Mouse (Mus musculus): ENCODE measurements around the gene Slc35b2. TPM values are rescaled to one million over a fixed set of nuclear protein-coding genes. Genes with fewer than 3 reads are reported as not detected.

Gene Slc35b2
- total RNA-seq, 2 experiments from 2014 or later: 27.6 to 32.7 TPM

- DNase-seq: no peak
- intact Hi-C loops (cut with DNase I): no loop called here
These were observed 5.4 kb upstream of the Slc35b2 start for GRCm38 (mm10) chr17:45557998-45558862.

- no peak for DNase-seq
- intact Hi-C loops (cut with DNase I): loop anchor here (10.0 kb wide), 1 partner anchor 605 kb away; the partner anchor contains the start of gene Gtpbp2
These were observed 3.7 kb upstream of the Slc35b2 start for GRCm38 (mm10) chr17:45559732-45560525.

- DNase-seq: no peak
- intact Hi-C loops (cut with DNase I): loop anchor here (10.0 kb wide), 1 partner anchor 602 kb away; the partner anchor contains the start of gene Gtpbp2
These were observed 458 bp upstream of the Slc35b2 start for GRCm38 (mm10) chr17:45563216-45563615.

DNA sequence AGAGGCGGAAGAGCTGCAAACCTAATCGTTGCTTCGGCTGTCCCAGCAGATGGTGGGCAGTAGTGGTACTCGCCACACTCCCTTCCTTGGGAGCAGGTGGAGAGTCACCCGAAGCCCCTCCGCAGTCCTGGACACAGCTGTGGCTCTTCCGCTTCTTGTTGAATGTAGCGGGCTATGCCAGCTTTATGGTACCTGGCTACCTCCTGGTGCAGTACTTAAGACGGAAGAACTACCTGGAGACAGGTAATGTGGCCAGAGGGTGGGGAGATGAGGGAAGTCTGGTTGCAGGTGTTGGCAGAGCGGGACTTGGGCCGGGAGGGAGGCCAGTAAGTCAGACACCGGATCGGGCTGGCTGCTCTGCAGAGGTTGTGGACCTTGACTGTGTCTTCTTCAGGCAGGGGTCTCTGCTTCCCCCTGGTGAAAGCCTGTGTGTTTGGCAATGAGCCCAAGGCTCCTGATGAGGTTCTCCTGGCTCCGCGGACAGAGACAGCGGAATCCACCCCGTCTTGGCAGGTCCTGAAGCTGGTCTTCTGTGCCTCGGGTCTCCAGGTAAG, 934 bp downstream of the Slc35b2 start:
- no peak for DNase-seq
- intact Hi-C loops (cut with DNase I): loop anchor here (10.0 kb wide), 1 partner anchor 600 kb away; the partner anchor contains the start of gene Gtpbp2

- intact Hi-C loops (cut with DNase I): loop anchor here (10.0 kb wide), 1 partner anchor 600 kb away; the partner anchor contains the start of gene Gtpbp2
- no peak for DNase-seq
These were observed 1.4 kb downstream of the Slc35b2 start for GRCm38 (mm10) chr17:45565103-45565502.

DNA sequence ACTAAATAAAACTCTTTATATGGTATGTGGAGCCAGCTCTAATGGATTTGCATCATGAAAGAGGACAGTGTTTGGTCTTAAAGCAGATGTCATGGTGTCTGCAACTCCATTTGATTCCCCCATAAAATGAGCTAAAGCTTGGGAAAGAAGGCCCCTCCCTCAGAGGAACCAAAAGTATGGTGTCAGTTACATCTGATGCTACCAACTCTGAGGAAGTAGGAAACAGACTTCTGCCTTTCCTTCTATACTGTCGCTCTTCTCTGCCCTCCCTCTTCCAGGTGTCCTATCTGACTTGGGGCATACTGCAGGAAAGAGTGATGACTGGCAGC, 2.3 kb downstream of the Slc35b2 start:
- DNase-seq: no peak
- intact Hi-C loops (cut with DNase I): loop anchor here (10.0 kb wide), 1 partner anchor 599 kb away; the partner anchor contains the start of gene Gtpbp2

DNA sequence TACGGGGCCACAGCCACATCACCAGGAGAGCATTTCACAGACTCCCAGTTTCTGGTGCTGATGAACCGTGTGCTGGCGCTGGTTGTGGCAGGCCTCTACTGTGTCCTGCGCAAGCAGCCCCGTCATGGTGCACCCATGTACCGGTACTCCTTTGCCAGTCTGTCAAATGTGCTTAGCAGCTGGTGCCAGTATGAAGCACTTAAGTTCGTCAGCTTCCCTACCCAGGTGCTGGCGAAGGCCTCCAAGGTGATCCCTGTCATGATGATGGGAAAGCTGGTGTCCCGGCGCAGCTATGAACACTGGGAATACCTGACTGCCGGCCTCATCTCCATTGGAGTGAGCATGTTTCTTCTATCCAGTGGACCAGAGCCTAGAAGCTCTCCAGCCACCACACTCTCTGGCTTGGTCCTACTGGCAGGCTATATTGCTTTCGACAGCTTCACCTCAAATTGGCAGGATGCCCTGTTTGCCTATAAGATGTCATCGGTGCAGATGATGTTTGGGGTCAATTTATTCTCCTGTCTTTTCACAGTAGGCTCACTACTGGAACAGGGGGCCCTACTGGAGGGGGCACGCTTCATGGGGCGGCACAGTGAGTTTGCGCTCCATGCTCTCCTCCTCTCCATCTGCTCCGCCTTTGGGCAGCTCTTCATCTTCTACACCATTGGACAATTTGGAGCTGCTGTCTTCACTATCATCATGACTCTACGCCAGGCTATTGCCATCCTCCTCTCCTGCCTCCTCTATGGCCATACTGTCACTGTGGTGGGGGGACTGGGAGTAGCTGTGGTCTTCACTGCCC, 2.9 kb downstream of the Slc35b2 start:
- no peak for DNase-seq
- intact Hi-C loops (cut with DNase I): loop anchor here (10.0 kb wide), 1 partner anchor 598 kb away; the partner anchor contains the start of gene Gtpbp2

- DNase-seq: no peak
- intact Hi-C loops (cut with DNase I): loop anchor here (10.0 kb wide), 1 partner anchor 598 kb away; the partner anchor contains the start of gene Gtpbp2
These were observed 3.5 kb downstream of the Slc35b2 start for GRCm38 (mm10) chr17:45567162-45567601.

- DNase-seq: no peak
- intact Hi-C loops (cut with DNase I): loop anchor here (10.0 kb wide), 1 partner anchor 596 kb away; the partner anchor contains the start of gene Gtpbp2
These were observed 5.3 kb downstream of the Slc35b2 start for GRCm38 (mm10) chr17:45568990-45569389.

DNA sequence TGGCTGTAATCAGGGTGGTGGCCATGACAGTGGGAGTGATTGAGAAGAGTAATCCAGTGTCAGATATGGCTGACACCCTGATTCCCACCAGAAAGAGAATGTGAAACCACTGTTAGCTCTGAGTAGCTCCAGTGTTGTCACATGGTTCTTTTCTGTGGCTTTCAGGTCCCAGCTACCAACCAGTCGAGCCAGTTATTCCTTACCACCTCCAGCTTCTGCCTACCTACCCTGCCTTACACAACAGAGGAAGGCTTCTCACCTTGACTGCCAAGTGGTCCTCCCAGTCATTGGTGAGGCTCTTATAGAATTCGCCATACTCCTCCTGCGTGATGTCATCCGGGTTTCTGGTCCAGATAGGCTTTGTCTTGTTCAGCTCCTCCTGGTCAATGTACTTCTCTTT, 6.3 kb downstream of the Slc35b2 start:
- intact Hi-C loops (cut with DNase I): loop anchor here (5.0 to 10.0 kb wide), 2 partner anchors 595 to 632 kb away; partner anchors contain the start of genes Gtpbp2, Polh and Xpo5
- no peak for DNase-seq

DNA sequence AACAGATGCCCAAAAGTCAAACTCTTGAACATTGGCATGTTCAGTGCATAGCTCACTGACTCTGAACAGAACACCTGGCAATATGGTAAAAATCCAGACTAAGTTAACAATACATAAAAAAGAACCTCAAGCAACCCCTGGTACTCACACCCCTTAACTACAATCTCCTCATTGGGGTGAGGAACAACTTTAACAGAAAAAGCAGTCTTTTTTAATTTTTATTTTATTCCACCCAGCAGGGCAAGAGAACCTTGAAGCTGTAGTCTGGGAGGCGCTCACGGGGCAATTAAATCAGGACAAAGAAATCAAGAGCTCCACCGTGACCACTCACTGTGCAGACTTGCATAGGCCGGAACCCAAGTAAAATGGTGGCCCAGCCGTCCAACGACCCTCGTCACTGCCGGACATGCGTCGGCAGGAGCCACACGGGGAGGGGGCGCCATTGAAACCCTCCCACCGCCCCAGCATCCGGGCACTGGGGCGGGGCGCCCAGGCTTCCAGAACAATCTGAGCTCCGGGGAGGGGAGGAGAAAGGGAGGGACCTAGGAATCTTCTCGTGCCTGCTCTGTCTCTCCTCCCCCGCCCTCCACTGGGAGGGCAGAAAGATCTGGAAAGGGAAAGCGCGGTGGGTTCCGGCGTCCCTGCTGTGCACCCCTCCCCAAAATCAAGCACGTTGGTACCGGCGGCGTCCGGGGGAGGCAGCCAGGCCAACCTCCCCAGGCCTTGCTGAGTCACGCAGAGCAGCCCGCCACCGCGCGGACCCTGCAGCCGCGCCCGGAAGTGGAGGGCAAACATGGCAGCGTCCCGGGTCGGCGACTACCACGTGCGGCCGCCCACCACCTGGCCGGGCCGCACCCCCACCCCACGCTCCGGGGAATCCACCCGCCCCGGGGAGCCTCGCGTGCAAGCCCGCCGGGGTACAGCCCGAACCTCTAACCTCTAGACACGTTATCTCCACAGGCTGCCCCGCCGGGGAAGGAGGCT, 8.7 kb downstream of the Slc35b2 start:
- intact Hi-C loops (cut with DNase I): loop anchor here (5.0 kb wide), 1 partner anchor 630 kb away; the partner anchor contains the start of genes Polh and Xpo5
- peak; percentile 80 to 83 for DNase-seq

GRCm38 (mm10) chr17:45573087-45573779, 9.6 kb downstream of the Slc35b2 start, which contains the start of gene Hsp90ab1:
Gene Hsp90ab1 (minus strand): TSS chr17:45573271.
- peak; percentile 99 for DNase-seq
- intact Hi-C loops (cut with DNase I): loop anchor here (5.0 kb wide), 1 partner anchor 629 kb away; the partner anchor contains the start of genes Polh and Xpo5

- intact Hi-C loops (cut with DNase I): loop anchor here (5.0 kb wide), 1 partner anchor 629 kb away; the partner anchor contains the start of genes Polh and Xpo5
- peak; percentile 97 to 98 for DNase-seq
These were observed 10.1 kb downstream of the Slc35b2 start for GRCm38 (mm10) chr17:45573780-45574123.

GRCm38 (mm10) chr17:45574129-45574761, 10.6 kb downstream of the Slc35b2 start:
- intact Hi-C loops (cut with DNase I): loop anchor here (5.0 kb wide), 1 partner anchor 628 kb away; the partner anchor contains the start of genes Polh and Xpo5
- DNase-seq: peak; percentile 71 to 83

GRCm38 (mm10) chr17:45575123-45575897, 11.6 kb downstream of the Slc35b2 start:
- DNase-seq: no peak
- intact Hi-C loops (cut with DNase I): no loop called here

GRCm38 (mm10) chr17:45578242-45578641, 14.6 kb downstream of the Slc35b2 start:
- intact Hi-C loops (cut with DNase I): no loop called here
- no peak for DNase-seq
